Mouse (Mus musculus) frontal cortex, postnatal 10 days (tissue): ENCODE measurements around the gene Olfr1123.
"Not testable (repeated sequence)": the region's sequence is repeated elsewhere in the genome, so short reads cannot be mapped to it uniquely, and the experiment has no call there.

Experiments
- DNase-seq, 2 experiments: peaks; one replicate each; pipeline ENCODE4 v3.0.0; 2022; ENCODE audit warnings: low spot score in 2 of 2, mixed read lengths in 1 of 2

Olfr1123 gene

GRCm38 (mm10) chr2:87416335-87416734 lies at the start of gene Olfr1123:
TSS of gene Olfr1123 (plus strand) at chr2:87416635.
- no peak for DNase-seq

- no peak for DNase-seq
These were observed 46.8 kb upstream of the Olfr1123 start, which contains the start of gene Olfr1121 for GRCm38 (mm10) chr2:87369595-87369994. TSS of gene Olfr1121 (plus strand) at chr2:87369895.

DNA sequence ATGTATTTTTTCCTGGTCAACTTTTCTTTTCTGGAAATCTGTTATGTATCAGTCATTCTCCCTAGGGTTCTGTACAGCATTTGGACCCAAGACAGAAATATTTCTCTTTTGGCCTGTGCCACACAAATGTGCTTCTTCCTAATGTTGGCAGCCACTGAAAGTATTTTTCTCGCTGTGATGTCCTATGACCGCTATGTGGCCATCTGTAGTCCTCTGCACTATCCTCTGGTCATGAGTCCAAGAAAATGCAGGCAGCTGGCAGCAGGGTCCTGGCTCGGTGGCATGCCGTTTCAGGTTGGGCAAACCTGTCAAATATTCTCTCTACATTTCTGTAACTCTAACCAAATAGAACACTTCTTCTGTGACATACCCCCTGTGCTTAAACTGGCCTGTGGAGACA lies 44.7 kb upstream of the Olfr1123 start:
- DNase-seq, result no peak

- no peak for DNase-seq
These were observed 32.5 kb upstream of the Olfr1123 start for GRCm38 (mm10) chr2:87383935-87384334.

DNA sequence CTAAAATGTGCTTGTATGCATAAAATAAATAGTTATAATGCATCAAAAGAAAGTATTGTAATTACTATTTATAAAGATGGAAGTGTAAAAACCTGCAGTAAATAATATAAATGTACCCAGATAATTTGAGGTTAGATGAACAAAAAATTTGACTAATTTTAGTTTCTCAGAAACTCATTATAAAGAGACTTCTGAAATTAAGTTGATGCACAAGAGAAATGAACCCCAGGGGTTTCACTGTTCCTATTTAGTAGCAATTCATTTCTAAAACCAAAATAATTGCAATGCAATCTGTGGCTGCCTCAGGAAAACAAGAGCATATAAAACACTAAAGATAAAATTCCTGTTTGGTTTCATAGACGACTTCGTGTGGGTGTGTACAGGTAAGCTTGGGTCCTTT lies 30.9 kb upstream of the Olfr1123 start, which contains the start of gene Olfr1122:
TSS of gene Olfr1122 (plus strand) at position 301 of the 400 bp plus-strand sequence.
- DNase-seq, result no peak

- not testable (repeated sequence) for DNase-seq
These were observed 22.8 kb upstream of the Olfr1123 start for GRCm38 (mm10) chr2:87393605-87394004.

- DNase-seq, result not testable (repeated sequence)
These were observed 21.7 kb upstream of the Olfr1123 start for GRCm38 (mm10) chr2:87394686-87395085.

GRCm38 (mm10) chr2:87429975-87430374 lies 13.5 kb downstream of the Olfr1123 start, which contains the start of gene Olfr1124:
TSS of gene Olfr1124 (plus strand) at chr2:87430275.
- DNase-seq, result no peak

- DNase-seq, result no peak
These were observed 21.3 kb downstream of the Olfr1123 start for GRCm38 (mm10) chr2:87437731-87438130.

GRCm38 (mm10) chr2:87453662-87454061 lies 37.2 kb downstream of the Olfr1123 start, which contains the start of gene Olfr1126:
TSS of gene Olfr1126 (plus strand) at chr2:87453962.
- no peak for DNase-seq

- DNase-seq, result no peak
These were observed 45.3 kb downstream of the Olfr1123 start for GRCm38 (mm10) chr2:87461769-87462168.
